Mouse (Mus musculus) 416B (cell line): ENCODE data around the gene Pdcd11.
A peak's percentile ranks its signal among the peaks of the same experiment; 100 is the strongest.

Source experiments
- DNase-seq: peaks from one replicate; pipeline ENCODE4 v3.0.0; 2011; ENCODE audit warnings: low read depth

The Pdcd11 gene

DNA sequence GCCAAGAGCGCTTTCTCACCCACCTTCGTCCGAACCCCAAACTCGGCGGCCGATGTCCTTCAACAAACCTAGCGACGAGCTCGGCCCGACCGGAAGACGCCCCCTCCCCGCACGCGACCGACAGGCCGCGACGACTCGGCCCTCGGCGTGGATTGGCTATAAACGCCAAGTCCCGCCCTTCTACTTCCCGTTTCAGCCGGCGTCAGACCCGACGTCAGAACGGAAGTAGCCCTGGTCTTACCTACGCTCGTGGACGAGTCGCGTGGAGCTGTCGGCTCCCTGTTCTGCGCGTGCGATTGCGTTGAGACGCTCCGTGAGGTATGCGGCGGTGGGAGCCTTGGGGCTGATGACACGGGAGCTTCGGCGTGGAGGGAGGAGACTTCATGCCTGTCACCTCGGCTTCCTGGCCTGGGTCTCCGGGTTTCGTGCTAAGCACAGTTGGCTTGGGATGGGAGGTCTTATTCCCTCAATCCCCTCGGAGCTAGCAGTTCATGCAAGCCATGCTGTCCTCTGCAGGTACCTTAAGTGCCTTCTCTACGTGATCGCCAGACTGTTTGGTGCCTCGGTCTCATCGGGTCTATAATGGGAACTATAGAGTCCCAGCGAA is at the start of gene Pdcd11, which contains the start of gene Usmg5:
Gene Pdcd11 (plus strand): TSS at position 219 of the 607 bp plus-strand sequence.
Gene Usmg5 (minus strand): TSS at position 98 of the 607 bp plus-strand sequence.
- DNase-seq, result peak; percentile 97

DNA sequence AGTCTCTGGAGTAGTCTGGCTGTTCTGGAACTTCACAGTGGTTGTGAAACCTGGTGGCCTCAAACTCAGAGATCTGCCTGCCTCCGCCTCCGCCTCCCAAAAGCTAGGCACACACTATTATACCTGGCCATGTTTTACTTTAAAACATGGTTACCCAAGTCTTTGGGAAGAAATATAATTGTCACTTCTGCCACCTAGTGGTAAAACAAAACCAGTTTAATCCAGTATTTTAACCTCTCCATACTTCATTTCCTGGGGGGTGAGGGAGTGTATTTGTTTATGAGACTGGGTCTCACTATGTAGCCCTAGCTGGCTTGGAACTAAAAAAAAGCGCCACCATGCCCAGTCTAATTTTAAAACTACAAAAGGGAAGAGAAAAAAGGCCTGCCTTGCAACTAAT is 47.0 kb upstream of the Pdcd11 start:
- peak; percentile 51 for DNase-seq

DNA sequence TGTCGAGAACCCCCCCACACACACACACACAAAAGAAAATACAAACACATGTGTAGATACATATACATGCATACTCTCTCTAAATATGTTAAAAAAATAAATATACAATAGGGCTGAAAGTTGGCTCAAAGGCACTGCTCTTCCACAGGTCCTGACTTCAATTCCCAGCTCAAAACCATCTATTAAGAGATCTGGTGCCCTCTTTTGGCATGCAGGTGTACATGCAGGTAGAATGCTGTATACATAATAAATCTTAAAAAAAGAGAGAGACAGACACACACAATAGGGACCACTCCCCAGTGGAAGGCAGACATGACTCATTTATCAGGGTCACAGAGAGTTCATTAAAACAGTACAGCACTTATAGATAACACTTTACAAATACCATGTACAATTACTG is 44.2 kb upstream of the Pdcd11 start:
- peak; percentile 45 for DNase-seq

DNA sequence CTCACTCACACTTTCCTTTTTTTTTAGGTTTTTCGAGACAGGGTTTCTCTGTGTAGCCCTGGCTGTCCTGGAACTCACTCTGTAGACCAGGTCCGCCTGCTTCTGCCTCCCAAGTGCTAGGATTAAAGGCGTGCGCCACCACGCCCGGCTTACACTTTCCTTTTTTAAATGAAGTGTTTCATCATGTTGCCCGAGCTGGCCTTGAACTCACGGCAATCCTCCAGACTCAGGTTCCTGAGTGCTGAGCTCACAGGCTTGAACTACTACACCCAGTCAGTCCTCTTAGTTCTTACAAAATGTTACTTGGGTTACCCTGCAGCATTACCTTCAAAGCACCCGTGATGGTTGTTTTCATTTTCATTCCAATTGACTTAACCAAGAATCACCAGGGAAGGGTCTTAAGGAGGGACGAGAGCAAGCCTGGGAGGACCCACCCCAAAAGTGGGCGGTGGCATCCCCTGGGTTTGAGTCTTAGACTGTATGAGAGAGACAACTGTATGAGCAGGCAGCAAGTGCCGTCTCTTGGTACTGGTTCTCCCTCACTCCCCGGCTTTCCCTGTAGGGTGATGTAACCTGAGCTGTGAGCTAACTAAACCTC is 43.2 kb upstream of the Pdcd11 start:
- DNase-seq, result no peak

DNA sequence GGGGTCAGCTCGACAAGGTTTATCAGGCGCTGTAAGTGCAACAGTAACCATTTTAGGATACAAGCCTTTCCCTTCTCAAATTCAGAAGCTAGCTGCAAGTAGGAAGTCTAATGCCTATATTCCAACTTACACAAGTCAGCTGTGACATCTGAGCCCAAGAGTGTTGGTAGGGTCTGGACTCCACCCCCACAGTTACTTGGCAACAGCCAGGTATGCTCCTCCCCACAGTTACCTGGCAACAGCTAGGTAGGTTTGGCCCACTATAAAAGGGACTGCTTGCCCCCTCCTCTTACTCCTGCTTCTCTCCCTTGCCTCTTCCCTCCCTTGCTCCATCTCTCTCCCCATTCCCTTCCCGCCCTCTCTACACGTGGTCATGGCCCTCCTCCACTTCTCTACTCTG is 41.5 kb upstream of the Pdcd11 start:
- DNase-seq, result no peak

DNA sequence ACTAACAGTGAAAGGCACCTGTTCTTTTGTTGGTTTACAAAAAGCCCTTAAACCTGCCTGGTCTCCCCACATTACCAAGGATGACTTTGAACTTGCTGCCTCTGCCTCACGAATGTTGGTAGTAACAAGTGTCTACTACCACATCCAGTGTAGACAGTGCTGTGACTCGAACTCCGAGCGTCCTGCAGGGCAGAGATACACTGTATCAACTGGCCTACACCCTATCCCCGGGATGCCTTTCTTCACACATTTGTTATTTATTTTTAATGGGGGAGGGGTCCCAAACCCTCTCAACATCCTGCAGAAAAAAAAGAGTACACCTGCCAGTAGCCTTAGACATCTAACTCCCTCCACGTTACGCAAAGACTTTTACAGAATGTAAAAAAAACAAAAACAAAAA is 40.7 kb upstream of the Pdcd11 start:
- DNase-seq, result no peak

DNA sequence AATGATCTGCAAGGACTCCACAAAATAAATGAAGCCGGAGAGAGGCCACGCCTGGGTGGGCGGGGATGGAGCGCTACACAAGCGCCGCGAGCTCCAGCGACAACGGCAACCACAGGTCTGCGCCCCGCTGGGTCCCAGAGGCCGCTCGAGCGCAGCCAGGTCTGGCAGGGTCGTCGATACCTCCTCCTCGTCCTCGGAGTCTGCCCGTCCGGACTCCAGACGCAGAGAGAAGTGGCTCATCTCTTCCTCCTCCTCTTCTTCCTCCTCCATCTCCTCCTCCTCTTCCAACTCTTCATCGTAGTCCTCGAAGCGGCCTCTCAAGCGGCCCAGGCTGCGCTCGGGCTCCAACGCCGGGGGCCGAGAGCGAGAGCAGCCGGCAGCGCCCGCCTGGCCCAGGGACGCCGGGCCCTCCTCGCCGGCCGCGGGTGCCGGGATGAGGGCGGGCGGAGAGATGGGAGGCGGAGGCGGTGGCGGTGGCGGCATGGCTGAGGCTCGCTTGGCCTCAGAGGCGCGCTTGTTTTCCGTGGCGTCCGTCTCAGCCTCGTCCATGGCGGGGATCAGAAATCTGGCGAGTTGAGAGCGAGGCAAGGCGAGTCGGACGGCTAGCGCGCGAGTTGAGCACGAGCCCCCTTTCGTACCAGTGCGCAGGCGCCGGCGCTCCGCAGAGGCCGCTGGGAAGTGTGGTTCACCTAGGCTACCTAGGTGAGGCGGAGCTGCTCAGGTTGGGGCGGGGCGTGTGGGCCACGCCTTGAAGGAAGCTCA is 40.1 kb upstream of the Pdcd11 start, which contains the start of gene Pcgf6:
Gene Pcgf6 (minus strand): TSS at position 636 of the 762 bp plus-strand sequence.
- peak; percentile 77 for DNase-seq

DNA sequence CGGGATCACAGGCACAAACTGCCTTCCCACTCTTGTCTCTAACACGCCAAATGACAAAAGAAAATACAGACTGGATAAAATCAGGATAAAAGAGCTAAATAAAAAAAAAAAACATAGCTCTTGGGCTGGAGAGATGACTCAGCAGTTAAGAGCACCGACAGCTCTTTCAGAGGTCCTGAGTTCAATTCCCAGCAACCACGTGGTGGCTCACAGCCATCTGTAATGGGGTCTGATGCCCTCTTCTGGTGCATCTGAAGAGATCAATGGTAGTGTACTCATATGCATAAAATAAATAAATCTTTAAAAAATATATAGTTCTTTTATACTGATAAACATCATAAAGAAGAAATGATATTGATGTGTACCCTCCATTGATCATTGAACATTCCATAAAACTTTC is 37.6 kb upstream of the Pdcd11 start:
- no peak for DNase-seq

DNA sequence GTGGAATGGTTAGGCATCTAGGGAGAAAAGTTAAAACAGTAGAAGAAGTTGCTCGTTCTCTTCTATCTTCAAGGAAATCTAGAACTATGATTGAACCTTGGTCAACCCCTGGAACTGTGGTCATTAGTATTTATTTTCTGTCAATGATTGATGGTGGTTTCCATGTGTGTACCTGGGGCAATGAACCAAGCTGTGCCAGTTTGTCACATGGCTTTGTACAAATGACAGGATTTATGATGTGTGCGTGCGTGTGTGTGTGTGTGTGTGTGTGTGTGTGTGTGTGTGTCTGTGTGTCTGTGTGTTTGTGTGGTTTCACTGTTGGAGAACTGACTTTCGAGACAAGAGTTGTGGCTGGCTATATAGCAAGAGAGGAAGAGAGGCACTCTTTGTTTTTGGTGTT is 37.1 kb upstream of the Pdcd11 start:
- DNase-seq, result no peak

DNA sequence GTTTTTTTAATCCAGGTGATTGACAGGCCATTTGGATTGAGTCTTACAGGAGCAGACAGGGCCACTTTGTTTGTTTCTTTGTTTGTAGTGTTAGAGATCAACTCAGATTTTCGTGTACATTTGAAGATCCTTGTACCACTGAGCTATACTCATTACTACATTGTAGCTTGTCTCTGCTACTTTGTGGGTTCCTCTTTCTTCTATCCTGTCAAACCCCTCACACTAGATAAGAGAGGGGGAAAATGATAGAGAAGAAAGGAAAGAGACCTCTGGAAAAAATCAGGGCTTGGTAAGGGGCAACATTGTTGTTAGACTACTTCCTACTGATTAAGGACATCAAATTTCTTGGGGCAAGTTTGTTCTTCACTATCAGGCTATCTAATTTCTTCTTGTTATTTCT is 32.9 kb upstream of the Pdcd11 start:
- no peak for DNase-seq

DNA sequence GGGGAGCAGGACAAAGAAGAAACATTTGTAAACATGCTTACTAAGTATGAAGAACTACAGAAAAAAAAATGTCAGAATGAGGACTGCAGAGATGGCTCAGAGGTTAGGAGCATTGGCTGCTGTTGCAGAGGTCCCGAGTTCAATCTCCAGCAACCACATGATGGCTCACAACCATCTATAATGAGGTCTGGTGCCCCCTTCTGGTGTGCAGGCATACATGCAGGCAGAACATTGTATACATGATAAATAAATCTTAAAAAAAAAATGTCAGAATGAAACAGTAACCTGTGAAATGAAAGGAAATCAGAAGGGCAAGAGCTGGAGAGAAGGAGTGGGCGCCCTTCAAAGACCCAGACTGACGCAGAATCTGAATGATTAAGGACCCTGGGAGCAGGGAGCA is 24.7 kb upstream of the Pdcd11 start:
- no peak for DNase-seq

DNA sequence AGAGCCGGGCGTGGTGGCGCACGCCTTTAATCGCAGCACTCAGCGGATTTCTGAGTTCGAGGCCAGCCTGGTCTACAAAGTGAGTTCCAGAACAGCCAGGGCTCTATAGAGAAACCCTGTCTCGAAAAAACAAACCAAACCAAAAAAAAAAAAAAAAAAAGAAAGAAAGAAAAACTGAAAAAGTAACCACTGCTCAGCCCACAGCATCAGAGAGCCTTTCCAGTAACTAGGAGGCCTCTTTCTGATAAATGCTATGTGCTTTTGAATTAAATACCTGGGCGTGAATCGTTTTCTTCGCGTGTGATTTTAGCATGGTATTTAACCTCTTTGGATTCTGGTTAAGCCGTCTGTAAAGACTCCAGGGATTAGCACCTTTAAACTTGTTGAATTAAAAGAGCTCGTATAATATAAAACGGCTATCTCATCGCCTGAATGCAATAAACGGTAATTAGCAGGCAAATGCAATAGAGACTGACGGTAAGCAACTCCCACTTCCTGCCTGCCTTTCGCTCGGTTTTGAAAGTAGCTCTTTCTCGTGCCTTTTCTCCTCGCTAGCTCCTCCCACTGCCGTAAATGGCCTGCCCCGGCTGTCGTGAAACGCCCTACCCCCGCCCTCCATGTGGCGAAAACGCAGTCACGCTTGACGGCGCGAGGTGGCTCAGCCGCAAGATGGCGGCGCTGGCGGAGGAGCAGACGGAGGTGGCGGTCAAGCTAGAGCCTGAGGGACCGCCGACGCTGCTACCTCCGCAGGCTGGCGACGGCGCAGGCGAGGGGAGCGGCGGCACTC is 23.3 kb upstream of the Pdcd11 start, which contains the start of gene Taf5:
Gene Taf5 (plus strand): TSS at position 651 of the 787 bp plus-strand sequence.
- peak; percentile 99 for DNase-seq

DNA sequence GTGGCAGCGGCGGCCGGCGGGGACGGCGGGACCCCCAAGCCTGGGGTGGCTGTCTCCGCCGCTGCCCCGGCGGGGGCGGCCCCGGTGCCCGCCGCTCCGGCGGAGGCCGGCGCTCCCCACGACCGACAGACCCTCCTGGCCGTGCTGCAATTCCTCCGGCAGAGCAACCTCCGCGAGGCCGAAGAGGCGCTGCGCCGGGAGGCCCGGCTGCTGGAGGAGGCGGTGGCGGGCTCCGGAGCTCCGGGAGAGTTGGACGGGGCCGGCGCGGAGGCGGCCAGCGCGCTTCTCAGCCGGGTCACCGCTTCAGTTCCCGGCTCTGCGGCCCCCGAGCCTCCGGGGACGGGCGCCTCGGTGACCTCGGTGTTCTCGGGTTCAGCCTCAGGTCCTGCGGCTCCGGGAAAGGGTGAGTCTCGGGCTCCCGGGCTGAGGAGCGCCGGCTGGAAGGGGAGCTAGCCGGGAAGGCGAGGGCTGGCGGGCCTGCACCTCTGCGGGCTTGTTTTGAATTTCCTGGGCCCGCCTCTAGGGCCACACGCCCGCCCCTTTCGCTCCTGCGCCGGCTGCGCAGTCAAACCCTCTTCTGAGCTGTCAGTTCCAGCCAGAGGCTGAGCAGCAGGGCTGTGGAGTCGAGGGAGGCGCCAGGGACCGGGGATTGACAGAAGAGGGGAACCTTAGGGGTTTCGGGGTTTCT is 22.5 kb upstream of the Pdcd11 start:
- DNase-seq, result peak; percentile 87

DNA sequence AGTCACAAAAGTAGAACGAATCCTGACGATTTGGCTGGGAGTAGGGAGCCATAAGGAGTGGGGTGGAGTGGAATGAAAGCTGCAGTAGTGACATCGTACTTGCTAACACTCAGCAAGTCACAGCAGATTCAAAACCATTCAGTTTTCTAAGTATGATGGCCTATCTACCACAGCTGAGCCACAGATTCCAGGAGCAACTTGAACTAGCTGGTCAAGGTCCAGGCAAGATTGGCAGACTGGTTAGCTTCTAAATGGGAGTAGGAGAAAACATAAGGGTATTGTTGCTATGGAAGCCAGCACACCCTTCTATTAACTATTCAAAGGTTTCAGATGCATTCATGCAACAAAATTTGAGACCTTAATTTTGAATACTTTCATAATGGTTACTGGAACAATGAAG is 2.3 kb upstream of the Pdcd11 start:
- DNase-seq, result no peak

DNA sequence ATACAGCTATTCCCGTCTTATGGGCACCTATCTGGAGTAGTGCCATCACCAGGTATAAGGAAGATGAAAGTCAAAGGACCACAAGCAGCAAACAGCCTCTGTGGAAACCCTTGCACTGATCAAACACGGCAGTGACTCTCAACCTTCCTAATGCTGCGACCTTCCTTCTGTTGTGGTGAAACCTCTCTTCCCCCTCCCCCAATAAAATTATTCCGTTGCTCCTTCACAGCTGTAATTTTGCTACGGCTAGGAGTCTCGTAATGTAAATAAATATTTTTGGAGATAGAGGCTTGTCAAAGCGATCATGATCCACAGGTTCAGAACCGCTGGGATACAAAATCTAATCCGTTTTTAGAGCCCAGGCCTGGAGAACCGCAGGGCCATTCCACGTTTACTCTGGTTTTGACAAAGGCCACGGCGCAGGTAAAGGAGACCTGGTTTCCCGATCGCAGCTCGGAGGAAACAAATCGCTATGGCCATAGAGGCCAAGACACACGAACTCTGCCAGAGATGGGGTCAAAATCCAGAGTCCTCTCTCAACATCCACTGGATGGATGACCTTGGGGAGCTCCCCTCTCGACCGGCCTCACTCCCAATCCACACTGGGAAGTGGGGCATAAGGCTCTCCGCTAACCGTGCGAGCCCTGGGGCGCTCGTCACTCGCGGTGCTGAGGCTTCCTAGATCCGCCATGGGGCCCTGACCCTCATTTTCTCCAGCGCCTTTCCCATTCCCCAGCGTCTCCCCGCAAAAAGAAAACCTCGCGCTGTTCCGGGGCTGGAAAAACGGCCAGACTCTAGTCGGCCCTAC is 646 bp upstream of the Pdcd11 start:
- DNase-seq, result peak; percentile 38

DNA sequence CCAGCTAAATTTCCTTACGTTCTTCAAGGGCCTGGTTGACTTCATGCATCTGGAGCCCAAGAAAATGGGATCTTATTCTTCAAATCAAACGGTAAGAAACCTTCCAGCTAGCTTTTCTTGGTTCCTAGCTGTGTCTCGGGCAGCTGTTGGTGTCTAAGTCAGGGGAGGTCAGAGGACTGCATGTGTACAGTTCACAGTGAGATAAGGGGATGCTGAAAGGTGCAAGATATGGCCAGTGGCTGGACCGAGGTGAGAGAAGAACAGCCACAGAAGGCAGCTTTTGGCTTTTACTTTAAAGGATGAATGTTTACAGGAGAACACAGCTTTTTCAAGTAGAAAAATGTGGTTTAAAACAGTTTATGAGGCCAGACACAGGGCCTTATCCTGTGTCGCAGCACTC is 10.5 kb downstream of the Pdcd11 start:
- DNase-seq, result no peak

DNA sequence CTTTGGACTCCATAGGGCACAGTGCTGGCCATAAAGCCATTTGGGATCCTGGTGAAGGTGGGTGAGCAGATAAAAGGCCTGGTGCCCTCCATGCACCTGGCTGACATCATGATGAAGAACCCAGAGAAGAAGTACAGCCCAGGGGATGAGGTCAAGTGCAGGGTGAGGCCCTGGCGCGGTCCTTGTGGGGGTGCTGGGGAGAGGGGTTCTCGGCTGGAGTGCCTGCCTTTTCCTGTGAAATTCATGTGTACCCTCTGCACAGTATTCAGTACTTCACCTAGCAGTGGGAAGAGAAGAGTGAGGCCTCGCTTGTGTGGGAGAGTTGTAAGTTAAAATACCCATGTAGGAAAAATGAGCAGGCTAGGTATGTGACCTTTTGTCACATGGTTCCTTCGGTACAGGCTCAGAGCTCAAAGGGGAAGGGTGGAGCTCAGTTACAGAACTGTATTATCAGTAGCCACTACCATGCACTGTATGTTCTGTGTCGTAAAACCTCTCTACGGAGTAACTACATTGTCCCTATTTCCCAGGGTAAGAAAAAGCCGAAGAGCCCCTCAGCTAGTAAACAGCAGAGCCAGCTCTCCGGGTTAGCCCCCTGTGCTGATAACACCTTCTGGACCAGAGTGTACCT is 14.2 kb downstream of the Pdcd11 start:
- DNase-seq, result no peak

DNA sequence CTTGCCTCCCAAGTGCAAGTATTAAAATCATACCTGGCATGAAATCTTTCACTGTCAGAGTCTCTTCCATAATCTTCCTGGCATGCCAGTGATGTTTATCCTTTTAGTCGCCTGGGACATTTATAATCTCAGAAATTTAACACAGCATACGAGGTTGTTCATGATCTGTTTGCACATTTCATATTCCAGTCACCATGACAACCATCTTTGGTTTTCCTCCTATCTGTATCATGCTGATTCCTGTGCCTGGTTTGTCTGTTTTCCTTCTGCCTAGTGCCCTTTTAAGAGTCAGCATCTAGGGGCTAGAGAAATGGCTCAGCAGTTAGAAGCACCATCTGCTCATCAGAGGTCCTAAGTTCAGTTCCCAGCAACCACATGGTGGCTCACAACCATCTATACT is 28.1 kb downstream of the Pdcd11 start:
- no peak for DNase-seq

DNA sequence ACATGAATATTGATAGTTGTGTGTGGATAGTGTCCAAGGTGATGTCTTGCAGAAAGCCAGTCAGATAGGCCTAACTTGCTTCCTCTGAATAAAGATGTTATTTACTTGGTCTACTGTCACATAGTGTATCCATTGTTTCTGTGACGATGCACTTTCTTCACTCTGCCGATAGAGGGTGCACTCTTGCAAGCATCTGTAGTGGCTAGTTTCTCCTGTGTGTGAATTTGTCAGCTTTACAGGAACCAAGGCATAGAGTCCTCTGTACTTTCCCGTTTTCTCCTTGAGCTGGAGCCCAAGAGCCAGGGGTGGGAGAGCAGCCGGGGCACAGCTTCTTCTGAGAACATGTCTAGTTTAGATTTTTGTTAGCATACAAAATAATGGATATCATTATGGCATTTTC is 30.5 kb downstream of the Pdcd11 start:
- peak; percentile 70 for DNase-seq

DNA sequence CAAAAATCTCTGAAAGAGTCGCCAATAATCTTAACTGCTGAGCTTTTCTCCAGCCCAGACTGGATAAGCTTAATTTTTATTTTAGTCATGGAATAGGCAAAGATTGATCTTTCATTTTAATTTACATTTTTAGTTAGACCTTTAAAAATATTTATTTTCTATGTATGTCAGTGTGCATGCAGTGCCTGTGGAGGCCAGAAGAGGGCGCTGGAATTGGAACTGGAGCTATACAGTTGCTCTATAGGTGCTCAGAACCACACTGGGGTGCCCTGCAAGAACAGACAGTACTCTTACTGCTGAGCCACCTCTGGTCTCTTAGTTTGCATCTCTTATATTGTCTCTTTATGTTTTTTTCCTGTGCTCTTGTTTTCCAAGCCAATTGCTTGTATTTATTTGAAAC is 32.2 kb downstream of the Pdcd11 start:
- peak; percentile 68 for DNase-seq
